ENCODE assay signal across 8 mouse cellular contexts in the genomic region with DNA sequence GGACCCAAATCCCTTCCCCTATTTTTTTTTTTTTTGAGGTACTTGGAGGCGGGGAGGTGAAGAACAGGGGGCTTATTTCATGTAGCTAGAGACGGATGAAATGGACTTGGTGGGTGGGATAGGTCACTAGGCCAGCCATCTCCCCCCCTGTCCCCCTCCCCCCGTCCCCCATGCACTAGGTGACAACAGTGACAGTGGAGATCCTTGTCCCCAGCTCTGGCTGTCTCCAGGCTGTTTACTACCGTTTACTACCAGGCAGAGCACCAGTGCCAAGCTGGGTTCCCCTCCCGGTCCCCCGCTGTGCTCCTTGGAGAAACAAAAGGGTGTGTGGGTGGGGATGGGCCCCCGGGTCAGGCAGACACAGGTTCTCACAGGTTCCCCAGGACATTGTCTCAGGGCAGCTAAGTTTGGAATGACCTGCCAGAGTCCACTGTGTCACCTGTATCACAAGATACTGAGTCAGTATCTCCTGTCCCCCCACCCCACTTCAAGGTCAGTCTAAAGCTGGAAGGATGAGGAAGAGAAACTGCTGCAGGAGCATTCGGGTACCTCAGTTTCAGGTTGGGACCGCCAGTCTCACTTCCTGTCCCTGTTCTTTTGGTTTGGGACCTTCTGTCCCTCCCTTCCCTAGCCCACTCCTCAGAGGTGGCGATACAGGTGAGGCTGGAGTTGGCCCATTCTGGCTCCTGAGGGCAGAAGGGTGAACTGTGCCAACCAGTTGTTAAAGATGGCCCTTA. TPM values are rescaled to one million over a fixed set of nuclear protein-coding genes. Genes with fewer than 3 reads are reported as not detected.
A peak's percentile ranks its signal among the peaks of the same experiment; 100 is the strongest.
DNase-seq lines count a peak whose midpoint lies in the region; ATAC-seq and TF ChIP-seq lines count a peak whose summit lies in the region.

No protein-coding gene starts in this region.

- H3K27ac ChIP-seq in gastrocnemius, adult 2 months: no peak overlapping the region
- H3K27ac ChIP-seq in forebrain, embryonic 16.5 days (ENCODE audit: low read length): no peak overlapping the region
- no peak overlapping the region for H3K27ac ChIP-seq in liver, postnatal 0 days (ENCODE audit: low read depth)

- intact Hi-C loops in gastrocnemius, adult 2 months (cut with DNase I): no loop called here

- peak overlapping the region; percentile 64 for H3K9ac ChIP-seq in forebrain, embryonic 16.5 days (replicated peaks; ENCODE audit: low read depth, low read length)
- no peak overlapping the region for H3K9ac ChIP-seq in liver, postnatal 0 days (replicated peaks)

- no peaks in the 10 kb centered on the region for H3K27me3 ChIP-seq in forebrain, embryonic 16.5 days (replicated peaks; ENCODE audit: control insufficient read depth, insufficient read depth, low read length)
- H3K27me3 ChIP-seq in liver, postnatal 0 days (ENCODE audit: insufficient read depth, low read length): peaks cover 24% of the 10 kb centered on the region

- 27% methylated on average over 10 of the region's 10 CpGs for WGBS in forebrain, embryonic 16.5 days
- WGBS in liver, postnatal 0 days (ENCODE audit: insufficient replicate concordance): 17% methylated on average over 10 of the region's 10 CpGs

- no peak for TF ChIP-seq EP300 in liver, postnatal 0 days (IDR thresholded peaks at IDR 0.05; ENCODE audit: low read depth)

- H3K36me3 ChIP-seq in forebrain, embryonic 16.5 days (ENCODE audit: control insufficient read depth, insufficient read depth): peaks cover 5% of the 10 kb centered on the region
- peaks cover 6% of the 10 kb centered on the region for H3K36me3 ChIP-seq in liver, postnatal 0 days (replicated peaks; ENCODE audit: insufficient read depth, low read length)

- H3K9me3 ChIP-seq in forebrain, embryonic 16.5 days (ENCODE audit: control insufficient read depth, low read length): no peaks in the 10 kb centered on the region
- H3K9me3 ChIP-seq in liver, postnatal 0 days (ENCODE audit: low read length): no peaks in the 10 kb centered on the region

- peak overlapping the region; percentile 83 for H3K4me2 ChIP-seq in forebrain, embryonic 16.5 days (ENCODE audit: low read length)
- peak overlapping the region; percentile 58; the same call in 1 of the 2 replicates for H3K4me2 ChIP-seq in liver, postnatal 0 days (ENCODE audit: low read depth, low read length)

- ATAC-seq in forebrain, embryonic 16.5 days: peak; percentile 36; the same call in 1 of the 2 replicates
- ATAC-seq in liver, postnatal 0 days: no peak

- no peak for DNase-seq in gastrocnemius, adult 2 months
- no peak for DNase-seq in gastrocnemius, postnatal 4 days (ENCODE audit: low spot score in 2 of 2)
- DNase-seq in B cell, adult 2 months: peak; percentile 33 to 36
- DNase-seq in liver, postnatal 0 days: no peak
- no peak for DNase-seq in embryo, embryonic 10.5 days (ENCODE audit: low spot score)
- no peak for DNase-seq in adrenal gland, postnatal 36 days
- DNase-seq in frontal cortex, postnatal 36 days (ENCODE audit: low spot score in 2 of 2): no peak

- TF ChIP-seq CTCF in gastrocnemius, adult 2 months (IDR thresholded peaks at IDR 0.05): no peak
- no peak for TF ChIP-seq CTCF in liver, postnatal 0 days (IDR thresholded peaks at IDR 0.05; ENCODE audit: low read depth)

- H3K4me1 ChIP-seq in forebrain, embryonic 16.5 days (replicated peaks; ENCODE audit: control insufficient read depth, insufficient read depth, low read length): peaks cover 16% of the 10 kb centered on the region
- peaks cover 6% of the 10 kb centered on the region; the same call in 1 of the 2 replicates for H3K4me1 ChIP-seq in liver, postnatal 0 days (ENCODE audit: insufficient read depth)

- H3K4me3 ChIP-seq in gastrocnemius, adult 2 months: peak overlapping the region; percentile 69
- peak overlapping the region; percentile 43 for H3K4me3 ChIP-seq in forebrain, embryonic 16.5 days (replicated peaks; ENCODE audit: low read length)
- peak overlapping the region; percentile 19; the same call in 1 of the 2 replicates for H3K4me3 ChIP-seq in liver, postnatal 0 days (ENCODE audit: low read depth, low read length)

RNA-seq across cellular contexts. Expression of a gene that starts 0.5 kb away (rescaled TPM):
- under 1 TPM in 1 of 2 experiments, not detected in 1; 0.14 TPM for total RNA-seq in gastrocnemius, adult 2 months (2021)
- total RNA-seq in gastrocnemius, postnatal 4 days (2021): under 1 TPM; 0.23 to 0.49 TPM
- polyA plus RNA-seq in forebrain, embryonic 16.5 days (2015; fragmentation: Nextera tagmentation; extraction: Ambion mirVana): 0.87 and 1.7 TPM in 2 replicates
- 0.12 and 0.33 TPM in 2 replicates for polyA plus RNA-seq in liver, postnatal 0 days (2015; fragmentation: Nextera tagmentation; extraction: Ambion mirVana)
- total RNA-seq in adrenal gland, postnatal 36 days (2021): under 1 TPM; 0.79 to 0.82 TPM

Comparison
In these comparisons a context has a peak if more than half of its experiments do, and no peak if none do; other contexts are left out.
1. DNase-seq: peak in B cell, adult 2 months (2 of 2); none in gastrocnemius, adult 2 months (single experiment), gastrocnemius, postnatal 4 days (0 of 2), liver, postnatal 0 days (single experiment), embryo, embryonic 10.5 days (single experiment), adrenal gland, postnatal 36 days (0 of 2) and frontal cortex, postnatal 36 days (0 of 2).
2. H3K4me3 ChIP-seq: peak in every context shown above with its lines; median percentile 69 in gastrocnemius, adult 2 months; 43 in forebrain, embryonic 16.5 days; 19 in liver, postnatal 0 days.